Mouse (Mus musculus) cerebellum, adult 2 months (tissue): ENCODE data around the gene Gpc6. TPM values are rescaled to one million over a fixed set of nuclear protein-coding genes. Genes with fewer than 3 reads are reported as not detected.

ENCODE experiments used
- DNase-seq, 2 experiments: peaks; one replicate each; pipeline ENCODE4 v3.0.0; 2021
- H3K27ac ChIP-seq: fragments of 200-500 bp; 2 replicates; pipeline ENCODE4 v1.5.1; 2012; ENCODE audit warnings: low read length, control low read depth, inconsistent platforms; ENCODE audit not compliant: insufficient read depth
- H3K27me3 ChIP-seq: fragments of 200-500 bp; 2 replicates; pipeline ENCODE4 v1.6.1; 2012; ENCODE audit warnings: inconsistent platforms, mild to moderate bottlenecking, low read length, moderate library complexity; ENCODE audit not compliant: control insufficient read depth, insufficient read depth
- H3K4me1 ChIP-seq: fragments of 200-500 bp; 2 replicates; pipeline ENCODE4 v1.6.1; 2011; ENCODE audit warnings: low read length; ENCODE audit not compliant: control insufficient read depth, insufficient read depth
- H3K4me3 ChIP-seq: fragments of 200-500 bp; replicated peaks from 2 replicates; pipeline ENCODE3; 2011; ENCODE audit warnings: mild to moderate bottlenecking, low read depth, low read length, control low read depth; ENCODE audit not compliant: insufficient read depth
- CTCF ChIP-seq: fragments of 200-500 bp; IDR thresholded peaks from 2 replicates; pipeline ENCODE4 v1.5.1; 2011; ENCODE audit warnings: low read depth, mild to moderate bottlenecking, control low read depth, low read length, moderate library complexity, borderline replicate concordance; ENCODE audit not compliant: insufficient read depth
- POLR2A ChIP-seq: fragments of 200-500 bp; IDR thresholded peaks from 2 replicates; pipeline ENCODE4 v1.6.1; 2011; ENCODE audit warnings: low read length, control low read depth, borderline replicate concordance; ENCODE audit not compliant: insufficient read depth
- WGBS: fragments of 180-500 bp; shearing (Covaris S2); methylation state at CpG from one replicate; pipeline ENCODE4 v1.1.7; 2018; 5-methylcytosine and 5-hydroxymethylcytosine counted together
- polyA plus RNA-seq: library from polyadenylated mRNA; depleted of rRNA; stranded (reverse); fragments of >200 nt; gene quantifications from 2 replicates; pipeline ENCODE4 v1.2.3, GENCODE M21; 2012

Gpc6 gene
- polyA plus RNA-seq, 1 experiment, result 5.3 TPM

- Histone ChIP-seq H3K27ac (no peak overlapping the region), H3K27me3 (no peaks in the 10 kb centered on the region), H3K4me3 (no peak overlapping the region), H3K4me1 (no peaks in the 10 kb centered on the region)
- no peak for DNase-seq
- 66% methylated on average over 4 of the region's 4 CpGs for WGBS
- TF ChIP-seq CTCF, result no peak
- no peak for TF ChIP-seq POLR2A
Observed at GRCm38 (mm10) chr14:117230476-117230875, 305.4 kb downstream of the Gpc6 start.

- no peak for TF ChIP-seq POLR2A
- no peak for TF ChIP-seq CTCF
- no peak for DNase-seq
- no peak overlapping the region for H3K4me3 ChIP-seq
- no peaks in the 10 kb centered on the region for H3K4me1 ChIP-seq
- no peak overlapping the region for H3K27ac ChIP-seq
- 87% methylated on average over 6 of the region's 6 CpGs for WGBS
- no peaks in the 10 kb centered on the region for H3K27me3 ChIP-seq
Observed at GRCm38 (mm10) chr14:117238226-117238625, 313.1 kb downstream of the Gpc6 start.

GRCm38 (mm10) chr14:117239694-117240427 is 314.7 kb downstream of the Gpc6 start:
- no peak for DNase-seq
- Histone ChIP-seq H3K27ac (no peak overlapping the region), H3K27me3 (no peaks in the 10 kb centered on the region), H3K4me3 (no peak overlapping the region), H3K4me1 (no peaks in the 10 kb centered on the region)
- TF ChIP-seq CTCF (no peak), POLR2A (no peak)
- 90% methylated on average over 8 of the region's 8 CpGs for WGBS

GRCm38 (mm10) chr14:117245631-117246030 is 320.5 kb downstream of the Gpc6 start:
- no peak overlapping the region for H3K4me3 ChIP-seq
- 95% methylated on average over 3 of the region's 3 CpGs for WGBS
- no peak overlapping the region for H3K27ac ChIP-seq
- TF ChIP-seq POLR2A (no peak), CTCF (no peak)
- H3K4me1 ChIP-seq, result no peaks in the 10 kb centered on the region
- no peak for DNase-seq
- no peaks in the 10 kb centered on the region for H3K27me3 ChIP-seq

- H3K4me1 ChIP-seq, result no peaks in the 10 kb centered on the region
- TF ChIP-seq POLR2A, result no peak
- TF ChIP-seq CTCF, result no peak
- WGBS, result 73% methylated on average over 4 of the region's 4 CpGs
- DNase-seq, result no peak
- no peaks in the 10 kb centered on the region for H3K27me3 ChIP-seq
- no peak overlapping the region for H3K27ac ChIP-seq
- no peak overlapping the region for H3K4me3 ChIP-seq
Observed at GRCm38 (mm10) chr14:117256192-117256591, 331.1 kb downstream of the Gpc6 start.

- DNase-seq, result no peak
- Histone ChIP-seq H3K27me3 (no peaks in the 10 kb centered on the region), H3K4me3 (no peak overlapping the region), H3K4me1 (no peaks in the 10 kb centered on the region), H3K27ac (no peak overlapping the region)
- TF ChIP-seq CTCF, result no peak
- TF ChIP-seq POLR2A, result no peak
Observed at GRCm38 (mm10) chr14:117265653-117266052, 340.5 kb downstream of the Gpc6 start.

GRCm38 (mm10) chr14:117267823-117268601 is 342.9 kb downstream of the Gpc6 start:
- DNase-seq, result peak; percentile 6 to 25
- 28% methylated on average over 3 of the region's 3 CpGs for WGBS

GRCm38 (mm10) chr14:117283631-117284030 is 358.5 kb downstream of the Gpc6 start:
- Histone ChIP-seq H3K27ac (no peak overlapping the region), H3K4me3 (no peak overlapping the region), H3K4me1 (no peaks in the 10 kb centered on the region), H3K27me3 (no peaks in the 10 kb centered on the region)
- TF ChIP-seq CTCF (no peak), POLR2A (no peak)
- no peak for DNase-seq
- WGBS, result 94% methylated on average over 3 of the region's 3 CpGs

More at GRCm38 (mm10) chr14:117267823-117268601, 342.9 kb downstream of the Gpc6 start:
- Histone ChIP-seq H3K27me3 (no peaks in the 10 kb centered on the region), H3K4me1 (no peaks in the 10 kb centered on the region), H3K27ac (no peak overlapping the region), H3K4me3 (no peak overlapping the region)
- TF ChIP-seq POLR2A (no peak), CTCF (no peak)
